Mouse (Mus musculus) heart, embryonic 16.5 days (tissue): ENCODE data around the gene Zbtb32. TPM values are rescaled to one million over a fixed set of nuclear protein-coding genes. Genes with fewer than 3 reads are reported as not detected.

Source experiments
- ATAC-seq: fragments of 200-750 bp; cut with Nextera tagmentation; replicated peaks from 2 replicates; pipeline ENCODE4 v1.8.0; 2017; ENCODE audit warnings: moderate number of reproducible peaks; ENCODE audit not compliant: insufficient read depth, low FRiP score; ENCODE audit errors: extremely low read depth
- H3K27ac ChIP-seq: fragments of 300-500 bp; sonication (generic); 2 replicates; pipeline ENCODE4 v1.5.1; 2014; ENCODE audit warnings: mild to moderate bottlenecking, low read length, control low read depth, moderate library complexity
- H3K27me3 ChIP-seq: fragments of 300-500 bp; sonication (generic); 2 replicates; pipeline ENCODE4 v1.6.1; 2014; ENCODE audit warnings: low read length, mixed read lengths; ENCODE audit not compliant: control insufficient read depth, insufficient read depth
- H3K36me3 ChIP-seq: fragments of 300-500 bp; sonication (generic); 2 replicates; pipeline ENCODE4 v1.6.1; 2014; ENCODE audit not compliant: control insufficient read depth, insufficient read depth
- H3K4me1 ChIP-seq: fragments of 300-500 bp; sonication (generic); 2 replicates; pipeline ENCODE4 v1.6.1; 2014; ENCODE audit warnings: low read length, mixed read lengths; ENCODE audit not compliant: control insufficient read depth, insufficient read depth
- H3K4me2 ChIP-seq: fragments of 300-500 bp; sonication (generic); 2 replicates; pipeline ENCODE4 v1.6.1; 2014; ENCODE audit warnings: low read depth, mild to moderate bottlenecking, control low read depth, low read length
- H3K4me3 ChIP-seq: fragments of 300-500 bp; sonication (generic); 2 replicates; pipeline ENCODE4 v1.5.1; 2014; ENCODE audit warnings: mild to moderate bottlenecking, control low read depth, low read length
- H3K9ac ChIP-seq: fragments of 300-500 bp; sonication (generic); 2 replicates; pipeline ENCODE4 v1.6.1; 2014; ENCODE audit warnings: low read length, control low read depth
- H3K9me3 ChIP-seq: fragments of 300-500 bp; sonication (generic); replicated peaks from 2 replicates; pipeline ENCODE4 v1.6.1; 2016; ENCODE audit warnings: low read length; ENCODE audit not compliant: control insufficient read depth
- WGBS: fragments of 180-500 bp; shearing (Covaris S2); extraction: QIAGEN DNeasy Blood & Tissue Kit; methylation state at CpG from one replicate; pipeline ENCODE4 v1.1.7; 2014; 5-methylcytosine and 5-hydroxymethylcytosine counted together
- polyA plus RNA-seq: library from polyadenylated mRNA; unstranded; fragments of >200 nt; fragmentation: Nextera tagmentation; extraction: Ambion mirVana; gene quantifications from 2 replicates; pipeline ENCODE4 v1.2.1, GENCODE M21; 2015

The Zbtb32 gene
- polyA plus RNA-seq, 1 experiment from 2014 or later: 0.24 TPM

DNA sequence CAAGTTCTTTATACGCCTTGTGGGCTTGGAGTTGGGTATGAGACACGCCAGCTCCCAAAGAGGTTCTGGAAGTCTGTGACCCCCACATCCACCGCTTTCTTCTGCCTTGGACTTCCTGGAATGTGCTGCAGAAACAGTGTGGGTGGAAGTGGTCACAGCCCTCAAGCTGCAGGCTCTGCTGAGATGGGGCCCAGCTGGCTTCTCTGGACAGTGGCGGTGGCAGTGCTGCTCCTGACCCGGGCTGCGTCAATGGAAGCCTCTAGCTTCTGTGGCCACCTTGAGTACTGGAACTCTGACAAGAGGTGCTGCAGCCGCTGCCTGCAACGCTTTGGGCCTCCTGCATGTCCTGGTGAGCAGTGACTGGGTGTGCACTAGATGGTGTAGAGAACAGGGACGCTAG, 32.7 kb downstream of the Zbtb32 start:
- 79% methylated on average over 9 of the region's 9 CpGs for WGBS
- no peak overlapping the region for H3K27ac ChIP-seq
- H3K4me3 ChIP-seq: no peak overlapping the region
- H3K36me3 ChIP-seq: peaks cover 47% of the 10 kb centered on the region
- no peaks in the 10 kb centered on the region for H3K27me3 ChIP-seq
- H3K4me1 ChIP-seq: peaks cover 6% of the 10 kb centered on the region
- no peak for ATAC-seq
- H3K9ac ChIP-seq: no peak overlapping the region
- no peaks in the 10 kb centered on the region for H3K9me3 ChIP-seq
- H3K4me2 ChIP-seq: no peak overlapping the region

DNA sequence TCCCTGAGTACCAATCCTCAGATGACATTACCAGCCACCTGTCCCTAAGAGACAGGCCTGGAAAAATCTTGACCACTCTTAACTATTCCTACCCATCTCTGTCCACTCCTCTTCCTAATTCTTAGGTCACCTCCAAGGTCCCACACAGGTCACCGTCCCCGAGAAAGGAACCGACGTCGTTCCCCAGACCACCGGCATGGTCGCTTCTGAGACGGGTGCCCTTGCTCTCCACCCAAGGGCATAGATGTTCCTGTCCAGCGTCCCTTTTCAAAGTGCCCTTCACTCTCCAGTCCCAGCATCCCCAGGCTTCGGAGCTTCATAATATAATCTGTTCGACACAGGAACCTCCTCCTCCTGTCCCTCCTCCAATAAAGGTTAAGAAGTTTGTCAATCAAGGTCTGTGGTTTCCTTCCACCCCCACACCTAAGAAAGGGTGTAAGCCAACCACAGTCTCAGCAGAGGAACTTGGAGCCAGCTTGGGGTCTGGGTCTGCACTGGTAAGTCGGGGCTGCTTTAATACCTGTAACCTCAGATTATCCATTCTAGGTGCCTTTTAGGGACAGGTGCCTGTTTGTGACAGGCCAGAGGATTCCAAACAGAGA, 33.6 kb downstream of the Zbtb32 start, which contains the start of gene Igflr1:
Gene Igflr1, plus strand, starts transcription at position 458 of the 602 bp plus-strand sequence.
- Histone ChIP-seq H3K27ac (no peak within 1 kb of the TSS), H3K4me2 (no peak within 1 kb of the TSS), H3K9ac (no peak within 1 kb of the TSS), H3K36me3 (peaks cover 39% of the 10 kb centered on the region), H3K27me3 (no peaks in the 10 kb centered on the region), H3K4me1 (peaks cover 8% of the 10 kb centered on the region), H3K4me3 (no peak within 1 kb of the TSS), H3K9me3 (no peaks in the 10 kb centered on the region)
- 91% methylated on average over 12 of the region's 12 CpGs for WGBS
- no peak for ATAC-seq

DNA sequence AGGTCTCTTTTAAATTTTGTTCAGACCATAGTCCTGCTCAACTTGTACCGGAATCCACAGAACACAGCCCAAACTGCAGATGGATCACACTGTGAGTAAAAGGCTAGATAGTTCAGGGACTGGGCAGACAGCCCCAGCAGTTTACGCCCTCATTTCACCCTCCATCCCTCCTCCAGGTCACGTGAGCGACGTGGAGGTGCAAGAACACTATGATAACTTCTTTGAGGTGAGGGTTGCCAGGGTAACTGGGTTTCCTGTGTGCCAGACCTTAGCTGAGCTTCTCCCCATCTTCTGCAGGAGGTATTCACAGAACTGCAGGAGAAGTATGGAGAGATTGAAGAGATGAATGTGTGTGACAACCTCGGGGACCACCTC, 34.8 kb downstream of the Zbtb32 start:
- Histone ChIP-seq H3K9ac (peak overlapping the region; percentile 92), H3K9me3 (no peaks in the 10 kb centered on the region), H3K27ac (peak overlapping the region; percentile 99), H3K4me1 (peaks cover 9% of the 10 kb centered on the region), H3K4me2 (peak overlapping the region; percentile 79), H3K27me3 (no peaks in the 10 kb centered on the region), H3K36me3 (peaks cover 27% of the 10 kb centered on the region), H3K4me3 (peak overlapping the region; percentile 95)
- 21% methylated on average over 6 of the region's 6 CpGs for WGBS
- ATAC-seq: no peak

DNA sequence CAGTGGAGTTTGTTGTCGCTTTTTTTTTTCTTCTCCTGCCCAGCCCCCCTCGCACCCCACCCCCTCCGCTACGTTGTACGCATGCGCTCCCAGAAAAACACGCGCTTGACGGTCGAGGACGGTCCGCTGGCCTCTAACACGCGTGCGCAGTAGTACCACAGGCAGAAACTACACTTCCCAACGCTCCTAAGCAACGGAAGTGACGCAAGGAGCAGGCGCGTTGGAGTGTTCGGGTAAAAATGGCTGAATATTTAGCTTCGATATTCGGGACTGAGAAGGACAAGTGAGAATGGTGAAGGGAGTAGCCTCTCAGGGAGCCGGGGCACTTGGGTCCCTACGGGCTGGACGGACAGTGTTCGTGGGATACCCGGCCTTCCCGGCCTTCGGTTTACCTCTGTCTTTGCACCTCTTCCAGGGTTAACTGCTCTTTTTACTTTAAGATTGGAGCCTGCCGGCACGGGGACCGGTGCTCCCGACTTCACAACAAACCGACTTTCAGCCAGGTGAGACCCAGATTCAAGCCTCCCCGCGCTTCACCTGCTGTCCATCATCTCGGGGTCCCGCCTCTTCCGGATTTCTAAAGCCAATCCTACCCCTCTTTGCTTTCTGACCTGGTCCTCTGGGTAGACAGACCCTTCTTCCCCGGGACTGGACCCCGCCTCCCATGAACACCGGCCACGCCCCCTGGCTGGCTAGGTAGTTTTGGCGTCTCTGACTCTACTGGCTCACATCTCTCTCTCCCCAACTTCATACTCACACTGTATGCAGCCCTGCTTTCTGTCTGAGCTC, 35.4 kb downstream of the Zbtb32 start, which contains the start of the genes U2af1l4, Gm49396 and Psenen:
Gene U2af1l4, plus strand, starts transcription at position 185 of the 789 bp plus-strand sequence.
Gene Gm49396, plus strand, starts transcription at position 228 of the 789 bp plus-strand sequence.
Gene Psenen, minus strand, starts transcription at position 511 of the 789 bp plus-strand sequence.
- WGBS: under 1% methylated on average over 45 of the region's 45 CpGs

DNA sequence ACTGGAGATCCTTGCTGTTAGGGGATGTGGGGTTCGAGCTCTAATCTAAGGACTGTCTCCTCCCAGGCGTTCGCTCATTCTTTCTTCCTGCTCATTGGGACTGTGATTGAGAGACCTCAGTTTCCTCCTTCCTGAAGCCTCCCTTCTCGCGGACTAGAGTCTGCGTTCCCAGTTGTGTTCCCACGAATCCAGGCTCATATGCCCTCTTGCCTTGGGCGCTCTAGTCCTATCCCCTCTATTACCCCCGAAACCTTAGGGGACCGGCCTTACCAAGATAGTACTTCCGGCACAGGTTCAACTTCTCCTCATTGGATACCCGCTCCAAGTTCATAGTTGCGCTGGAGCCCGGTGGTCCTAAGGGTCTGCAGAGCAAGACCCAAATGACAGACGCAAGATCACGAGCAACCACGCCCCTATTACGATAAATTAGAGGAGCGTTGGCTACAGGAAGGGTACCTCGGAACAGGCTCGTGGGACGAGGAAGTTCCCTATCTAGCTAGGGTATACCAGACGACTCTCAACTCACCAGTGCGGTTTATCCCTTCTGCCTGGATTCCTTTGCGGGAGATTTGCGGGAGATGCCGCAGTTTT, 36.1 kb downstream of the Zbtb32 start:
- H3K27ac ChIP-seq: peak overlapping the region; percentile 99
- H3K9me3 ChIP-seq: no peaks in the 10 kb centered on the region
- under 1% methylated on average over 27 of the region's 27 CpGs for WGBS
- peak overlapping the region; percentile 76 for H3K9ac ChIP-seq
- peaks cover 17% of the 10 kb centered on the region for H3K36me3 ChIP-seq
- H3K4me2 ChIP-seq: peak overlapping the region; percentile 89
- no peaks in the 10 kb centered on the region for H3K27me3 ChIP-seq
- H3K4me3 ChIP-seq: peak overlapping the region; percentile 95
- H3K4me1 ChIP-seq: peaks cover 19% of the 10 kb centered on the region
- no peak for ATAC-seq

More for the DNA sequence above, 35.4 kb downstream of the Zbtb32 start, which contains the start of the genes U2af1l4, Gm49396 and Psenen:
- H3K4me1 ChIP-seq: peaks cover 15% of the 10 kb centered on the region
- H3K27ac ChIP-seq: peak within 1 kb of the TSS; percentile 99
- ATAC-seq: peak; percentile 85
- H3K9ac ChIP-seq: peak within 1 kb of the TSS; percentile 92
- H3K4me2 ChIP-seq: peak within 1 kb of the TSS; percentile 89
- no peaks in the 10 kb centered on the region for H3K9me3 ChIP-seq
- peaks cover 21% of the 10 kb centered on the region for H3K36me3 ChIP-seq
- peak within 1 kb of the TSS; percentile 95 for H3K4me3 ChIP-seq
- no peaks in the 10 kb centered on the region for H3K27me3 ChIP-seq

DNA sequence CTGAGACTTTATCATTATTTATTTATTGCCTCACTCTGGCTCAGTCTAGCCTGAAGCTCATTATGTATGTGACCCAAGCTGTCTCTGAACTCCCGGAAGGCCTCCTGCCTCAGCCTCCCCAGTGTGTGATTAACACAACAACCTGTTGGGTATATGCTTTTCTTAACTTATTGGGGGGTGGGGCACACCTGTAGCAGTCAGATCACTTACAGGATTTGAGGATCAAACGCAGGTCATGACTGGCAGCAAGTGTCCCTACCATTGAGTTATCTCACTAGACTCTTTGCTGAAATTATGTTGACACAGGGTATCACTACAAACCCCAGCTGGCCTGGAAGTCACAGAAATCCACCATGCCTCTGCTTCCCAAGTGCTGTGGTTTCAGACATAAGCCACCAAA, 38.4 kb downstream of the Zbtb32 start:
- no peaks in the 10 kb centered on the region for H3K9me3 ChIP-seq
- H3K27ac ChIP-seq: peak overlapping the region; percentile 65
- no peak overlapping the region for H3K4me3 ChIP-seq
- ATAC-seq: no peak
- H3K27me3 ChIP-seq: no peaks in the 10 kb centered on the region
- peak overlapping the region; percentile 99; the same call in 1 of the 2 replicates for H3K4me2 ChIP-seq
- peaks cover 19% of the 10 kb centered on the region for H3K4me1 ChIP-seq
- peaks cover 24% of the 10 kb centered on the region for H3K36me3 ChIP-seq
- peak overlapping the region; percentile 67 for H3K9ac ChIP-seq
- 63% methylated on average over 2 of the region's 2 CpGs for WGBS

DNA sequence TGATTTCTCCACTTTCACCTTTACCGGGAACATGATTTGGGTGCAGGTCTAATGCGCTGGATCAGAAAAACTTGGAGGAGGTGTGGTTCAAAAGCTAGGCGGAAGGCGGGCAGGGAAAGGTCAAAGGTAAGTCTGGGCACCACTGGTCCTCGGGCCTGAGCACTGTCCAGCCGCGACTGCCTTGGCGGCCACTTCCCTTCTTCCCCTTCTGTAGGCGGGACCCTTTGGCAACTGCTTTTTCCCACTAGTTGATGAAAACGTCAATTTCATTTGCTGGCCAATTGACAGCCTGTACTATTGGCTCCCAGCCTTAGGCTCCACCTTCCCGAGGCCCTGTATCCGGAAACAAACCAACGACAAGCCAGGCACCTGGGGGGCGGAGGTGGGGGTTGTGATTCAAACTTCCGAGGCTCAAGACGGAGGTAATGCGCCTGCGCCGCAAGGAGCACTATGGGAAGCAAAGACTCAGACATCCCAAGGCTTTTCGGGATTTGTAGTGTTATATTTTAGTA, 39.2 kb downstream of the Zbtb32 start, which contains the start of gene Lin37:
Gene Lin37, minus strand, starts transcription at position 396 of the 512 bp plus-strand sequence.
- ATAC-seq: peak; percentile 83
- peaks cover 19% of the 10 kb centered on the region for H3K4me1 ChIP-seq
- H3K9ac ChIP-seq: peak within 1 kb of the TSS; percentile 86
- under 1% methylated on average over 20 of the region's 20 CpGs for WGBS
- H3K36me3 ChIP-seq: peaks cover 30% of the 10 kb centered on the region
- H3K27me3 ChIP-seq: no peaks in the 10 kb centered on the region
- H3K4me3 ChIP-seq: peak within 1 kb of the TSS; percentile 82
- no peaks in the 10 kb centered on the region for H3K9me3 ChIP-seq
- H3K27ac ChIP-seq: peak within 1 kb of the TSS; percentile 81
- H3K4me2 ChIP-seq: peak within 1 kb of the TSS; percentile 99

DNA sequence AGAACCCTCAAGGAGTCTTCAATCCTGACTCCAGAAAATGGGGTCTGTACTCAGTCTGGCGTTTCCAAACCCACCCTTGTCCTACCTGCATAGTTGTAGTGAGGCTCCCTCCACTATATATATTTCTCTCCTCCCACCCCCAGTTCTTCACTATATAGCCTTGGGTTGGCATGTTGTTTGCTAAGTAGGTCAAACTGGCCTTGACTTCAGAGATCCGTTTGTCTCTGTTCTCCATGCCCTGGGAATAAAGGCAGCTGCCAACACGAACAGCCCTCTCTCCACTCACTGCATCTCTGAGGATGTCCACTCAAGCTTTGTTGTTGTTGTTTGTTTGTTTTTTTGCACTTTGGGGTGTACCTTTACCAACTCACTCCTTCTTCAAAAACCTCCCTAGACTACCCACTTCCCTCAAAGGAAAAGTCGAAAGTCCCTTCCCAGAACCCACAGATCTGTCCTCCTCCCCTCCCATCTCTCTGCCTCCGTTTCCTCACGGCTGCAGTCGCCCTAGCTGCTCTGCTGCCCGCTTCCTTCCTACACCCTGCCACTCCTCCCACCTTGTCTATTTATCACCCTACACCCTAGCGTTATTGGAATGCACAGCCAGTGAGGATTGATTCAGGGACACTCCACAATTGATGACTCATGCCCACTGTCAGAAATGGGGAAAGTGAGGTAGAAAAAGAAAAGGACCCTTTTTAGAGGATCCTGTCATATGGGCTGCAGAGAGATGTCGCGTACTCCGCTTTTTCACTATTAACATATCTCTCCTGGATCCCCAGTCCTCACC, 39.9 kb downstream of the Zbtb32 start:
- Histone ChIP-seq H3K36me3 (peaks cover 33% of the 10 kb centered on the region), H3K4me2 (peak overlapping the region; percentile 99), H3K4me1 (peaks cover 22% of the 10 kb centered on the region), H3K27me3 (no peaks in the 10 kb centered on the region), H3K27ac (peak overlapping the region; percentile 81), H3K4me3 (peak overlapping the region; percentile 82), H3K9ac (peak overlapping the region; percentile 86), H3K9me3 (no peaks in the 10 kb centered on the region)
- no peak for ATAC-seq
- WGBS: 11% methylated on average over 12 of the region's 12 CpGs
